Mouse (Mus musculus): ENCODE measurements at regions not wholly inside any gene's neighbourhood (a gene's known extent, or its start where the extent isn't known, plus 50 kb on each side); places are given as distances from the start of the nearest gene placed in this dataset.

DNA sequence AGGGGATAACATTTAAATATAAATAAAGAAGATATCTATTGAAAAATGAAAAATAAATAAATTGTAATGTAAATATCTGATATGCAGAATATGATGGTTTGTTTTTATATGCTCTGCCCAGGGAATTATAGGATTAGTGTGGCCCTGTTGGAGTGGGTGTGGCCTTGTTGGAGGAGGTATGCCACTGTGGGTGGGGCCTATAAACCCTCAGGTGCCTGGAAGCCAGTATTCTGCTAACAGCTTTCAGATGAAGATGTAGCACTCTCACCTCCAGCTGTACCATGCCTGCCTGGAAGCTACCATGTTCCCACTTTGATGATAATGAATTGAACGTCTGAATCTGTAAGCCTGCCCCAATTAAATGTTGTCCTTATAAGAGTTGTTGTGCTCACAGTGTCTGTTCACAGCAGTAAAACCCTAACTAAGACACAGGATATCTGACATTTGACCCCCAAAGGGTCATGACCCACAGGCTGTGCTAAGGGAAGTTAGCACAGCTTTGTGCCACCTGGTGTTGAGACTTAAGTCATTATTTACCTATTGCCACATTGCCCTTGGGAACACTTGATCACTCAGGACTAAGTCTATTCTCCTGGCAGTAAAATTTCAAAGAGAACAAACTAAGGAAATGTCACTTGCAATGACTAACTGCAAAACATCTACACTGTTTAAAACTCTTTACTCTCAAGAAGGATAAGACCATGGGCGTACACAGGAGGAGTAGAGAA, 270.4 kb downstream of the Plk2 start:
- no peak for DNase-seq (ENCODE audit: extremely low spot score in 1 of 2, low spot score in 1 of 2)

DNA sequence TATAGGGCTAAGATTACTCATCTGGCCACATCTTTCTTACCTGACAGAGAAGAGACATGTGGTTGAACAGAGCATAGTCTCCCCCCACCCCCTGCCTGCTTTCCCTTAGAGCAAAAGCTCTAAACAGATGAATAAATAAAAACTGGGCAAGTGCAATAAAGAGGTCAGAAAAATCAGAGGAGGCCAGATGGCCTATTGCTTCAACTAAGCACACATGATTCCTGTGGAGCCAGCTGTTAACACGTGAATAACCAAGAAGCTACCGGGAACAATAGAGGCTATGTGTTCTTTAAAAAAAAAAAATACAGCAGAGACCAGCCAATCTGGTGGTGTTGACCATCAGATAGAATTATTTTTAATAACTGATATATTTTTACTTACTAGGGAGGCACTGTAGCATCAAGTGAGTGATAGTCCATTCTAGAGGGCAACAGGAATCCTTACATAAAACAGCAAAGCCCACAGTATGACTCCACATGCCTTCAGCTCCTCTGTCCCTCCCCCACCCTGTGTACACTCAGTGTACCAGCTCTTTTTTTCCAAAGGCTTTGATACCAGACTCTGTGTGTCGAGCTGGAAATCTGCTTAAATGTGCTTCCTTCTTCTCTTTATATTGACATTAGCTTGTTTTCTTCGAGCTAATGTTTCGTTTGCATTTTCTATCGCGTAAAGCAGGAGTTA, 272.6 kb downstream of the Plk2 start:
- no peak for DNase-seq (ENCODE audit: extremely low spot score in 1 of 2, low spot score in 1 of 2)

DNA sequence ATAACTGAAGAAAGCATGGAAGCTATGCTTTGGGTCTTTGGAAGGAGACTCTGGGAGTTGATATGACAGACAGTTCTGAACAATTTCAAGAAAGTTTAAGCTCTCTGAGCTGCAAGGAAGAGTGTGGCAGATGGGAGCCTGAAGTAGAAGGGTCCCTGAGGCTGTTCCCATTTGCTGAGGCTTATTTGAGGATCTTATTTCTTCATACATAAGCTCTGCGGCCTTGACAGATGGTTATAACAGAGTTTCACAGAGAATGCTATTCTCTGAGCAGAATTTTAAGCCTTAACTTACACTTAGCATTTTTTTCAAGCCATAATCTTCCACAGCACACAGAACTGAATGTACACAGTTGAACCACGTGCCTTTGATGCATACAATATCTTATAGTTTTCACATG, 278.7 kb downstream of the Plk2 start:
- no peak for DNase-seq (ENCODE audit: extremely low spot score in 1 of 2, low spot score in 1 of 2)

GRCm38 (mm10) chr13:110683259-110684041, 288.6 kb downstream of the Plk2 start:
- DNase-seq (ENCODE audit: extremely low spot score in 1 of 2, low spot score in 1 of 2) = no peak

GRCm38 (mm10) chr13:110688796-110689195, 293.9 kb downstream of the Plk2 start:
- no peak for DNase-seq (ENCODE audit: extremely low spot score in 1 of 2, low spot score in 1 of 2)

- DNase-seq (ENCODE audit: extremely low spot score in 1 of 2, low spot score in 1 of 2) = peak in 1 of 2 experiments; percentile 8
Measured at GRCm38 (mm10) chr13:110690501-110691255, 295.8 kb downstream of the Plk2 start.

DNA sequence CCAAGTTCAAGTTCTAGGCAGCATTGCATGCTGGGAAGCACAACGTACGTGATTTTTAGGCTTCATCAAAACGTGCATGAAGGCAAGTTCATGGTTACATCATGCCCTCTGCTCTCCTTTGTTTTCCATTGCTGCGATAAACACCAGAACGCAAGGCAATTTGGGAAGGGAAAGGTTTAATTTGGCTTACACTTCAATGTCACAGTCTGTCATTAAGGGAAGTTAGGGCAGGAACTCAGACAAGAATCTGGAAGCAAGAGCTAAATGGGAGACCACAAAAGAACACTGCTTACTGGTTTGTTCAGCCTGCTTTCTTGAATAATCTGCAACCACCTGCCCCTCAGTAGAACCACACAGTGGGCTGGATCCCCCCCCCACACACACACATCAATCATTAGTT, 297.9 kb downstream of the Plk2 start:
- no peak for DNase-seq (ENCODE audit: extremely low spot score in 1 of 2, low spot score in 1 of 2)

DNA sequence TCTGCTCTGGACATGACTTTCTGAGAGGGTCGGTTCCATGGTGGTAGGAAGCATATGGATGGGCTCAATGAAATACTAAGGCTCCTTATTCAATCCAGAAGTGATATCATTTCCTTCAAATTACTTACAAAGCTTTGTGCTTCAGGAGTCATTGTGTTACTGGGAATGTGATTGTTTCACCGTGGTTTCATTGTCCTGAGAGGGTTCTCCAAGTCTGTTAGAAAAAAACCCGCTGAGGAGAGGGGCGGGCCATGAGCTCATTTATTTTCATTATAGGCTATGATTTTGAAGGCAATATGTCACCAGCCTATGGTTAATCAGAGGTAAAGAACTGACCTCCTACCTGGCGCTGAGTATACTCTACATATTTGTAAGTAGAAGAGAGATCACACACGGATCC, 300.0 kb downstream of the Plk2 start:
- DNase-seq (ENCODE audit: extremely low spot score in 1 of 2, low spot score in 1 of 2) = no peak

GRCm38 (mm10) chr13:110696549-110696948, 301.7 kb downstream of the Plk2 start:
- no peak for DNase-seq (ENCODE audit: extremely low spot score in 1 of 2, low spot score in 1 of 2)

GRCm38 (mm10) chr13:110704261-110704660, 309.4 kb downstream of the Plk2 start:
- DNase-seq (ENCODE audit: extremely low spot score in 1 of 2, low spot score in 1 of 2) = no peak

DNA sequence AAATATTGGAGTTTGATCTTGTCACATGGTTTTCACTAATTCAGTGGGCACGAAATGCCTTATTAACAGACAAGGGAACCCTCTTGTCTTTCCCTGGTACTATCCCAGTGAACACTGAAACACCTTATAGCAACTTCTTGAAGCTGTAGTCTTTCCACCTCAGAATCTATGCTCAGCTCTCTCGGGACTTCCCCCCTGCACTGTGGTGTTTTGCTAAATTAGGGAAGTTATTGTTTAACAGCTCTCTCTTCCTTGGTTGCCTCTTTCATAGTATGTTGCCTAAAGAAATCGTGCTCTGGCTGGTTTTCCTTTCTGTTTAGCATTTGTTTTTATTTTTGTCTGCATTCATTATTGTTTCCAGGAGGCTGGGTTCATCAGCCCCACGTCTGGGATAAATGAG, 316.0 kb downstream of the Plk2 start:
- no peak for DNase-seq (ENCODE audit: extremely low spot score in 1 of 2, low spot score in 1 of 2)

DNA sequence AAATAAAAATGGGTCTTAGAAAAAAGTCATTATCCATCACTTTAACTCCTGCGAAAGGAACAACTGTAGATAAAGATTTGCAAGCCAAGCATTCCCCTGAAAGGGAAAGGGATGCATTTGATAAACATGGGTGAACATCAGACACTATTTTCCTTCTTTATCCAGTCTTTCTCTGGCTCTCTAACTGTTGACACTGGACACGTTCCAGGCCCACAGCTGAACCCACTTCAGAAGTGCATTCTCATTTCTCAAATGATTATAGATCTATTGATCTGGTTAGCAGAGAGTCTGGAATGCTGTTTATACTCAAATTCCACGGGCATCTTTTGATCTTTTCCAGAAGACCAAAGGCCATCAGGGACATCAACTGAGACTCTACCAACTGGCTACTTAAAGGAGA, 317.7 kb downstream of the Plk2 start:
- no peak for DNase-seq (ENCODE audit: extremely low spot score in 1 of 2, low spot score in 1 of 2)

GRCm38 (mm10) chr13:110722170-110722569, 327.3 kb downstream of the Plk2 start:
- no peak for DNase-seq (ENCODE audit: extremely low spot score in 1 of 2, low spot score in 1 of 2)

DNA sequence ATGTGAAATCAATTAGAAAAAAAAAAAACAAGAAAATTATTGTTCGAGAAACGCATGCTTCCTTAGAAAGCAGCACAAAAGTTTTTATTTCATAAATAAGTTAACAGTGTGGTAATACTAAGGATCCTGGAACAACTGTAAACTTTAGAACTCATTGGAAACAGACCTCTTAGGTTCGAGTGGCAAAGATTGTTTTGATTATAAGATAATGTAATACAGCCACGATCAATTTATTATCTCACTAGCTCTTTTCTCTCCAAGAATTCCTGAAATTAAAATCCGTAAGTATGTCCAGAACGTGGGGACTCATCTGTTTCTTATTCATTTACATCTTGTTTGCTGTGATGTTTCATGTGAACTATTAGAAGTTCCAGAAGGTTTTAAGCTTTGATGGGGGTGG, 327.9 kb downstream of the Plk2 start:
- no peak for DNase-seq (ENCODE audit: extremely low spot score in 1 of 2, low spot score in 1 of 2)

DNA sequence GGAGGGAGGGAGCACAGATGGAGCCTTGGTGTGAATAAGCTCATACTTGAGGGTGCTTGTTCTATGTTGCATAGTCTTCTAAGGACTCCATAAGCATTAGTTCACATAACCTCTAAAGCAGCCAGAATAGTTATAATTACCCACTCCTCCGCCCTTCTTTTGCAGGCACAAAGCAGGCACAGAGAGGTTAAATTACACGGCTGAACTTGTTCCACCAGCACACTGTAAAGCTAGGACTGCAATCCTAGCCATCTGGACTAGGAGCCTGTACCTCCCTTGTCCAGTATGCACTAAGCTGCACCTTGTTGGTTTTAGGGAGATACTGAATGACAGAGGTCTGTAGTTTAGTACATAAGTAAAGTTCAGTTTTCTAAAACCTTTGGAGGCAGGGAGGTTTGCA, 330.0 kb downstream of the Plk2 start:
- no peak for DNase-seq (ENCODE audit: extremely low spot score in 1 of 2, low spot score in 1 of 2)

DNA sequence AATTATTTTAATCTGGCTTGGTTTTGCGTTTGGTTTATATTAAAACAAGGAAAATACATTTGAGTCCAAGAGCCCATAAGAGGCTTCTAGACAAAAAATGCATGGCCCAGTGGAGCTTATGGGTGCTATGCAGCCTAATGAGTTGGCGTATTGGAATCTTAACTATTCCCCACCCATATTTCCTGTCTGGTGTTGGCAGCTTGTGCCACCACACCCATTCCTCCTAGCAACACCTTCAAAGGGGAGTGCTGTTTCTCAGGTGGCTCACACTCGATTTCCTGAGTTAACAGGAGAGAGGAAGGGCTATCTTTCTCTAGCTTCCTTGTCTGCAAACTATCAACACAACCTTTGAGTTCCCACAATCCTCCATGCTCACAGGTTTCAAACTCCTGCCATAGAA, 331.0 kb downstream of the Plk2 start:
- no peak for DNase-seq (ENCODE audit: extremely low spot score in 1 of 2, low spot score in 1 of 2)

GRCm38 (mm10) chr13:110735511-110735910, 340.7 kb downstream of the Plk2 start:
- DNase-seq (ENCODE audit: extremely low spot score in 1 of 2, low spot score in 1 of 2) = no peak

- no peak for DNase-seq (ENCODE audit: extremely low spot score in 1 of 2, low spot score in 1 of 2)
Measured at GRCm38 (mm10) chr13:110741576-110742206, 346.8 kb downstream of the Plk2 start.

DNA sequence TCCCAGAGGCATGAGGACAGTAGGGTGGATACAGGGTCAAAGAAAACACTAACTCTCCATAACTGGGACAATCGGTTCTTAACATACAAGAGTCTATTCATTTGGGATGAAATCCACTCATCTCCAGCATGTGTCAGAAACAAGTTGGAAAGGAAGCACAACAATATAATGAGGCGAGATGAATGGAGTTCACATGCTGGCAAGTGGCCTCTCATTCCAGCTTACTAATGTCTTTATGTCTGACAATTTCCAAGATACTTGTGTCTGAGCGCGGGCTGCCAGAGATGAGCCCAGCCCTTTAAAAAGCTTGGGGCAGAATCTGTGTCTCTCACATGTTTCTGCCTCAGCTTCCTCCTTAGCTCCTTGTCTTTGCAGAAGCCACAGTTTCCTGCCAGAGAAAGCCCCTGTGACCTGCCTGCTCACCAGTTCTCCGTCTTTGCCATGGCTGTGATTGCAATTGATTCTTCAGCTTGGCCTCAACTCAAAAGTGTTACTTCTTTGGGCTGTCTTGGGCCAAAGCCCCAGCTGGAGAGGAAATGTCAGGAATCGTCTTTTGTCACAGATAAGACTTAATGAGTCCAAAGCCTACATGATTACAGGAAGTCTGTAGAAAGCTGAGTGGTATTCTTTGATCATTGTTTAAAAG, 352.5 kb downstream of the Plk2 start:
- DNase-seq (ENCODE audit: extremely low spot score in 1 of 2, low spot score in 1 of 2) = no peak

DNA sequence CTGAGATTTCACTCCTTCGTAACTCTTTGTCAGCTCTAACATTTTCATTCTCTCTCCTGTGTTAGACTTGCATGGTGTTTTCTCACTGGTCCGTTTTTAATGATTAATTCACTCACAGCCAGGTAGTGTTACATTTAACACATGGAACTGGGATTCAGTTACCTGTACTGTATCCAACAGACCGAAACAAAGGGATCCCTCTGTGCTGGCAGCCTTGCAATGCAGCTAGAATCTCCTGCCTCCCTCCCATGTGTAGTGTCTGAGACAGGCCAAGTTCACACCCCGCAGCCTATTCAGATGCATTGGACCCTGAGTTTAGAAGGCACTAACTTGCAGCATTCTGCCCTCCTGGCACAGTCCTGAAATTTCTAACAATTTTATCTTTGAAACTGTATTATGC, 357.9 kb downstream of the Plk2 start:
- DNase-seq (ENCODE audit: extremely low spot score in 1 of 2, low spot score in 1 of 2) = no peak

Data from layer of hippocampus, postnatal 25 days (tissue).